Mouse (Mus musculus): Measurements from ENCODE around the gene Slc25a44. TPM values are rescaled to one million over a fixed set of nuclear protein-coding genes. Genes with fewer than 3 reads are reported as not detected.

Gene Slc25a44
- polyA plus RNA-seq, 1 experiment from 2014 or later, result 14.8 TPM

DNA sequence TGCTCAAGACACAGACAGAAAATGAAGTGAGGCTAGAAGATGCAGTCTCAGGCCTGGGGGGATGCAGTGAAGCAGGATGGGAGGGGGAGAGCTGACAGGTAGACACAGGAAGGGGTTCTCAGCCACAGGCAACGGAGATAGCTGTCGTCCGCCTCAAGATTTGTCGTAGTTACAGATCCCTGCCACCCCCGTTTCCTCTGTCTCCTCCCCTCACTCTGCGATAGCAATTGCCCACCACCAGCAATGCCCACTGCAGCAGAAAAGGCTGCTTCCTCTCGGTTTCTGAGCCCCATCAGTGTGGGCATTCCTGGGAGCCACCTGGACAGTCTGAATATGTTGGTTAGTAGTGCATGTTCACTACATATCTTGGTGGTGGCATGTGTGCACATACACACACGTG, 28.4 kb upstream of the Slc25a44 start:
- Histone ChIP-seq H3K27ac (ENCODE audit: low read depth, low read length) (no peak overlapping the region), H3K4me1 (ENCODE audit: control insufficient read depth, insufficient read depth, low read length) (no peaks in the 10 kb centered on the region), H3K4me3 (ENCODE audit: low read depth, low read length) (no peak overlapping the region), H3K4me2 (no peak overlapping the region), H3K27me3 (ENCODE audit: control insufficient read depth, insufficient read depth, low read length) (peaks cover 46% of the 10 kb centered on the region), H3K9me3 (replicated peaks; ENCODE audit: control insufficient read depth, low read length) (no peaks in the 10 kb centered on the region), H3K9ac (ENCODE audit: low read depth, low read length) (no peak overlapping the region), H3K36me3 (ENCODE audit: control insufficient read depth, insufficient read depth, low read length) (no peaks in the 10 kb centered on the region)
- 49% methylated on average over 8 of the region's 8 CpGs for WGBS (ENCODE audit: insufficient replicate concordance)
- no peak for ATAC-seq (replicated peaks; ENCODE audit: insufficient number of reproducible peaks, low FRiP score, low TSS enrichment)

DNA sequence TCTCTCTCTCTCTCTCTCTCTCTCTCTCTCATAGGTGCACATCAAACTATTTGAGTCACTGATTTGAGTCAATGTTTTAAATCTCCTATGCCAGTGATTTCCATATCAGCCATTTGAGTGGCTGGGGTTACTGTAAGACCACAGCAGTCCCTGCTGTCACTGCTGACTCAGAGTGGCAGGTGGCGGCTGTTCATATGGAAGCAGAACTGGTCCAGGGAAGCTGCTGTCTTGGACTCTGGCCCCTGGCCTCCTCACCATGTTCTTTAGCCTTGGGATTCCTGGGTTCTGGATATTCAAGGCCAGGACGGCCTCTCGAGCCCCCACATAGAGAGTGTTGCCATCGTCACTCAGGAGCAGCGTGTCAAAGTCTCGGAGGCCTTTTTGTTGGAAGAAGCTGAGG, 27.8 kb upstream of the Slc25a44 start:
- H3K4me3 ChIP-seq (ENCODE audit: low read depth, low read length), result no peak overlapping the region
- peaks cover 44% of the 10 kb centered on the region for H3K27me3 ChIP-seq (ENCODE audit: control insufficient read depth, insufficient read depth, low read length)
- 63% methylated on average over 6 of the region's 6 CpGs for WGBS (ENCODE audit: insufficient replicate concordance)
- no peak overlapping the region for H3K9ac ChIP-seq (ENCODE audit: low read depth, low read length)
- no peak for ATAC-seq (replicated peaks; ENCODE audit: insufficient number of reproducible peaks, low FRiP score, low TSS enrichment)
- H3K9me3 ChIP-seq (replicated peaks; ENCODE audit: control insufficient read depth, low read length), result no peaks in the 10 kb centered on the region
- H3K27ac ChIP-seq (ENCODE audit: low read depth, low read length), result no peak overlapping the region
- no peak overlapping the region for H3K4me2 ChIP-seq
- H3K4me1 ChIP-seq (ENCODE audit: control insufficient read depth, insufficient read depth, low read length), result no peaks in the 10 kb centered on the region
- no peaks in the 10 kb centered on the region for H3K36me3 ChIP-seq (ENCODE audit: control insufficient read depth, insufficient read depth, low read length)

DNA sequence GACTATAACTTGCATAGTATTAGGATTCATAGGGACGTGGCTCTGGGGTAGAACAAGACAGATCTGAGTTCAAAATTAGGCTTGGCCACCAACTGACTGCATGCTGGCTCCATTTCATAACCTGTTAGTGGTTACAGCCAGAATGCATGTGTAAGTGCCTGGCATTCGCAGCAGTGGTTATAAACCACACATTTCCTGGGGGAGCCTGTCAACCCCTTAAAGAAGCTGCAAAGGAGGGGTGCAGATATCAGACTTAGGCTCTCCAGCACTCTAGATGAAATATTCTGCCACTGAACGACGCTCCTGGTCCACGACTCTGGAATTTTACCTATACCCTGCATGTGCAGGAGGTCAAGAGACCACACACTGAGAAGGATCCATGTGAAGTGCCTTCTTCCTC, 27.3 kb upstream of the Slc25a44 start:
- 61% methylated on average over 5 of the region's 5 CpGs for WGBS (ENCODE audit: insufficient replicate concordance)
- Histone ChIP-seq H3K9ac (ENCODE audit: low read depth, low read length) (no peak overlapping the region), H3K27me3 (ENCODE audit: control insufficient read depth, insufficient read depth, low read length) (peaks cover 40% of the 10 kb centered on the region), H3K4me2 (no peak overlapping the region), H3K4me1 (ENCODE audit: control insufficient read depth, insufficient read depth, low read length) (no peaks in the 10 kb centered on the region), H3K27ac (ENCODE audit: low read depth, low read length) (no peak overlapping the region), H3K36me3 (ENCODE audit: control insufficient read depth, insufficient read depth, low read length) (no peaks in the 10 kb centered on the region), H3K4me3 (ENCODE audit: low read depth, low read length) (no peak overlapping the region), H3K9me3 (replicated peaks; ENCODE audit: control insufficient read depth, low read length) (no peaks in the 10 kb centered on the region)
- no peak for ATAC-seq (replicated peaks; ENCODE audit: insufficient number of reproducible peaks, low FRiP score, low TSS enrichment)

DNA sequence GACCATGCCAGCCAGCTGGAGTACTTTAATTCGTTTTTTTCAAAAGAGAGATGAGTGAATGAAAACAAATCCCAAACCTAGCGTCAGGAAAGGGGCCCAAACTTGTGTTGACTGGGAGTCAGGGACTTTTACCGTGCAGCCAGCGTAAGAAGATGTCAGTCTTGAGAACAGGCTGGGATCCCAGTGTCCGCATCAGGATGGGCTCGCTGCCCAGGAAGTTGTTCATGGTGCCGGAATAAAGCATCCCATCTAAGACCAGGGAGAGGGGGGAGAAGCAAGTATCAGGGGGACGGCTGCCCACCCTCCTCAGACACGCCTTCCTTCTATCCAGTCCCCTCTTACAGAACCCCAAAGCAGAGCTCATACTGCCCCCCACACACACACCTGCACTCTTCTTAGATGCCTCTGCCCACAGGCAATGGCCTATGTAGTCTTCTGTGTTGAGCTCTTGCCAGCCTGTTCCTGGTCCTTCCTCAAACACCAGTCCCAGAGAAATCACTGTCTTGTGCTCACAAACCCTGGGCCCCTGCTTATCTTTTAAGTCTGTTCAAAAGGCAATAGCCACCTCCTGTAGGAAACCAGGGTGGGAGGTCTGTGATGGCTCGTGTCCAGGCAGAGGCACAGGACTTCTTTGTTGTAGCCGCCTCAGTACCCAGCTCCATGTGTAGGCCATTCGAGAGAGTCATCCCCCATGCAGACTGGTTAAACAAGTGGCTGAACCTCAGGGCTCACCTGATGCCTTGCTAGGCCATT, 25.6 kb upstream of the Slc25a44 start:
- Histone ChIP-seq H3K9ac (ENCODE audit: low read depth, low read length) (no peak overlapping the region), H3K9me3 (replicated peaks; ENCODE audit: control insufficient read depth, low read length) (no peaks in the 10 kb centered on the region), H3K4me2 (no peak overlapping the region), H3K27me3 (ENCODE audit: control insufficient read depth, insufficient read depth, low read length) (peaks cover 35% of the 10 kb centered on the region), H3K4me3 (ENCODE audit: low read depth, low read length) (no peak overlapping the region), H3K27ac (ENCODE audit: low read depth, low read length) (no peak overlapping the region), H3K4me1 (ENCODE audit: control insufficient read depth, insufficient read depth, low read length) (no peaks in the 10 kb centered on the region), H3K36me3 (ENCODE audit: control insufficient read depth, insufficient read depth, low read length) (no peaks in the 10 kb centered on the region)
- 63% methylated on average over 12 of the region's 12 CpGs for WGBS (ENCODE audit: insufficient replicate concordance)
- ATAC-seq (replicated peaks; ENCODE audit: insufficient number of reproducible peaks, low FRiP score, low TSS enrichment), result no peak

DNA sequence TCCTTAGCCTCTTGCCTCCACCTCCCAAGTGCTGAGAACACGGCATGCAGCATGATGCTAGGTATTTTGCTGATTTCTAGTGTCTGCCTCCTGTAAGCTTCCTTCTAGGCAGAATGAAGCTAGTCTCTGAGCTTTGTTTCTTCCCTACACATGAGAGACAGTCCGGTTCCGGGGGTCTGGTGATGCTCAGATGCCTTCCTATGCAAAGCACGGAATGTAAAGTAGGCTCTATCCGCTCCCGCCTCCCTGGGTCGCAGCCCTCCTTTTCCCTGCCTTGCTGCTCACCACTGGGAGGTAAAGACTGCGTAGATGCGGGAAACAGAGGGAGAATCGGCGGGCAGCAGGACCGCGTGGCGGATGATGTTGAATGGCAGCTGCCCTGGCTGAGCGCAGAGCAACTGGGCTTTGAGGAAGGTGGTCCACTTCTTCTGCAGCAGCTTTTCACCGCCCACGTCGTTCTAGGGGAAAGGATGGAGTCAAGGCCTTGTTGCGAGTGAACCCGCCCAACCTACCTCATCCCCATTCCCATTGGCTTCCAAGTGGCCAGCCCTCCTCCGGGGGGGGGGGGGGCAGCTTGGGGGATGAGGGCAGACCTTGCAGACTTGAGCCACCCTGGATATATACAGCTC, 24.6 kb upstream of the Slc25a44 start:
- peak overlapping the region; percentile 49 for H3K4me2 ChIP-seq
- ATAC-seq (replicated peaks; ENCODE audit: insufficient number of reproducible peaks, low FRiP score, low TSS enrichment), result peak; percentile 56; the same call in 1 of the 2 replicates
- no peak overlapping the region for H3K27ac ChIP-seq (ENCODE audit: low read depth, low read length)
- H3K4me1 ChIP-seq (ENCODE audit: control insufficient read depth, insufficient read depth, low read length), result no peaks in the 10 kb centered on the region
- 6% methylated on average over 21 of the region's 21 CpGs for WGBS (ENCODE audit: insufficient replicate concordance)
- 0 out of 2 replicates have a peak overlapping the region, but pooled peaks have one; percentile 3 for H3K4me3 ChIP-seq (ENCODE audit: low read depth, low read length)
- no peaks in the 10 kb centered on the region for H3K9me3 ChIP-seq (replicated peaks; ENCODE audit: control insufficient read depth, low read length)
- no peaks in the 10 kb centered on the region for H3K36me3 ChIP-seq (ENCODE audit: control insufficient read depth, insufficient read depth, low read length)
- H3K27me3 ChIP-seq (ENCODE audit: control insufficient read depth, insufficient read depth, low read length), result peaks cover 28% of the 10 kb centered on the region
- 0 out of 2 replicates have a peak overlapping the region, but pooled peaks have one; percentile 47 for H3K9ac ChIP-seq (ENCODE audit: low read depth, low read length)

DNA sequence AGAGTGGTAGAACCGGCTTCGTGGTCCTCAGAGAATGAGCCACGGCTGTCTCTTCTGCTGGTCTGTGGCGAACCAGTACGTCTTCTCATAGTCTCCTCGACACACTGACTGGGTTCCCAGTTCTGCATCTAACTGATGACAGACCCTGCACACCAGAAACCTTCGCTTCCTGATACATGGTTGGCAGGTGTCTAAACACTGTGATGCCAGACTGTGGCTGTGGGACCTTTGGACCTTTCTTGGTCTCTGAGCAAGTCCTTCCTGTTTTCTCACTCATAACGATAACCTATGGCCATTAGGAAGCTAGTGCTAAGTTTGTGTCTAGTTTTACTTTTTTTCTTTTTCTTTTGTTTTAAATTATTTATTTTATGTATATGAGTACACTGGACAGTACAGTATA, 23.5 kb upstream of the Slc25a44 start:
- no peak for ATAC-seq (replicated peaks; ENCODE audit: insufficient number of reproducible peaks, low FRiP score, low TSS enrichment)

DNA sequence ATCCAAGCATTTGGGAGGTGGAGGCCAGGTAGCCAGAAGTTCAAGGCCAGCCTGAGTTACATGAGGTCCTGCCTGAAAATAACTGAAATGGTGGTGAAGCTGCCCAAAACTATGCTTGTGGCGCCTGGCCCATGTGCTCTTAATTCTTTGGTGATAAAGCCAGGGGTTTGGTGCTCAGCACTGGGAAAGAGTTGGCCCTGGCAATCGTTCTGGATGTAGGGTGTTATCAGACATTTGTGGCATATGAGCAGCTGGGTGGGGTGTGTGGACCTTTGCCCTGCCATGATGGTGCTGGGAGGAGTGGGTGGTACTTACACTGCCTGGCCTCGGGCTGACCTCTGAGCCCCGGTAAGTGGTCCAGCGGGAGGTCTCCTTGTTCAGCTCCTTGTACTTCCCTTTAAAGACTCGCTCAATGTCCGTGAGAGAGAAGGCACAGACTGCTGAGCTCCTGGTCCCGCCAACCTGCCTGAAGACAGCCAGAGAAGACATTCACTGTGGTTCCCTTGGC, 22.8 kb upstream of the Slc25a44 start:
- Histone ChIP-seq H3K4me3 (ENCODE audit: low read depth, low read length) (no peak overlapping the region), H3K9me3 (replicated peaks; ENCODE audit: control insufficient read depth, low read length) (no peaks in the 10 kb centered on the region), H3K4me2 (no peak overlapping the region), H3K4me1 (ENCODE audit: control insufficient read depth, insufficient read depth, low read length) (no peaks in the 10 kb centered on the region), H3K27me3 (ENCODE audit: control insufficient read depth, insufficient read depth, low read length) (peaks cover 21% of the 10 kb centered on the region), H3K27ac (ENCODE audit: low read depth, low read length) (no peak overlapping the region), H3K36me3 (ENCODE audit: control insufficient read depth, insufficient read depth, low read length) (no peaks in the 10 kb centered on the region), H3K9ac (ENCODE audit: low read depth, low read length) (0 out of 2 replicates have a peak overlapping the region, but pooled peaks have one; percentile 43)
- ATAC-seq (replicated peaks; ENCODE audit: insufficient number of reproducible peaks, low FRiP score, low TSS enrichment), result no peak
- WGBS (ENCODE audit: insufficient replicate concordance), result 46% methylated on average over 8 of the region's 8 CpGs

More for the DNA sequence above, 23.5 kb upstream of the Slc25a44 start:
- no peak overlapping the region for H3K27ac ChIP-seq (ENCODE audit: low read depth, low read length)
- H3K4me2 ChIP-seq, result no peak overlapping the region
- H3K4me1 ChIP-seq (ENCODE audit: control insufficient read depth, insufficient read depth, low read length), result no peaks in the 10 kb centered on the region
- H3K9ac ChIP-seq (ENCODE audit: low read depth, low read length), result no peak overlapping the region
- H3K36me3 ChIP-seq (ENCODE audit: control insufficient read depth, insufficient read depth, low read length), result no peaks in the 10 kb centered on the region
- H3K4me3 ChIP-seq (ENCODE audit: low read depth, low read length), result no peak overlapping the region
- H3K9me3 ChIP-seq (replicated peaks; ENCODE audit: control insufficient read depth, low read length), result no peaks in the 10 kb centered on the region
- peaks cover 24% of the 10 kb centered on the region for H3K27me3 ChIP-seq (ENCODE audit: control insufficient read depth, insufficient read depth, low read length)
- 79% methylated on average over 8 of the region's 8 CpGs for WGBS (ENCODE audit: insufficient replicate concordance)

DNA sequence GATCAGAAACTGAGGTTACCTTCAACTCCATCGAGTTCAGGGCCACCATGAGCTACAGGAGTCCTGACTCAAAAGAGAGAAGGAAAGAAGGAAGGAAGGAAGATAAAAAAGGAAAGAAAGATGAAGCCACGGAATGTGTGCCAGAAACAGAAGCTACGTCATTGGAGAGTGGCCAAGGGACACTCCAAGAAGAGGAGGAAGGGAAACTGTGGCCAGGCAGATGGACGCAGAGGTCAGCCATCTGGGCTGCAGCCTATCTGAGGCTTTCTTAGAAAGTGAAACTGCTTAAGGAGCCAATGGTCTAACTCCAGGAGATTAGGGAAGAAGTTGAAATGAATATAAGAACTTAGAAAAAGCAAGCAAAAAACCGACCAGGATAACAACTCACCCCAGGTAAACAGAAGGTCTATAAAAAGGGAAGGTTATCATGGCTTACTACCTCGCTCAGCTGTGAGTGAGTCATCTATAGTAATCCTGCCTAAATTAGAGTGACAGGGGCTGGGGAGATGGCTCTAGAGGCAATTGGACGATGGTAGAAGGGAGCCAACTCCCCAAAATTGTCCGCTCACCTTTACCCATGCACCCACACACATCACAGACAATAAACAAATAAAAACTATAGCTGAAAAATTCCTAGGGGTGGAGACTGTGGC, 21.7 kb upstream of the Slc25a44 start:
- H3K27ac ChIP-seq (ENCODE audit: low read depth, low read length), result no peak overlapping the region
- H3K4me1 ChIP-seq (ENCODE audit: control insufficient read depth, insufficient read depth, low read length), result no peaks in the 10 kb centered on the region
- 61% methylated on average over 8 of the region's 8 CpGs for WGBS (ENCODE audit: insufficient replicate concordance)
- H3K9ac ChIP-seq (ENCODE audit: low read depth, low read length), result no peak overlapping the region
- H3K4me2 ChIP-seq, result no peak overlapping the region
- no peaks in the 10 kb centered on the region for H3K9me3 ChIP-seq (replicated peaks; ENCODE audit: control insufficient read depth, low read length)
- peaks cover 14% of the 10 kb centered on the region for H3K27me3 ChIP-seq (ENCODE audit: control insufficient read depth, insufficient read depth, low read length)
- H3K36me3 ChIP-seq (ENCODE audit: control insufficient read depth, insufficient read depth, low read length), result no peaks in the 10 kb centered on the region
- H3K4me3 ChIP-seq (ENCODE audit: low read depth, low read length), result no peak overlapping the region
- no peak for ATAC-seq (replicated peaks; ENCODE audit: insufficient number of reproducible peaks, low FRiP score, low TSS enrichment)

Data from heart, embryonic 11.5 days (tissue).